Mouse (Mus musculus): Measurements from ENCODE around the gene Tulp3.
"Not testable (repeated sequence)": the region's sequence is repeated elsewhere in the genome, so short reads cannot be mapped to it uniquely, and the experiment has no call there.

Gene Tulp3

GRCm38 (mm10) chr6:128355201-128355681, 410 bp downstream of the Tulp3 start:
- DNase-seq = peak; percentile 69 to 71

- DNase-seq = no peak
Measured at GRCm38 (mm10) chr6:128354140-128354539, 1.5 kb downstream of the Tulp3 start.

GRCm38 (mm10) chr6:128349711-128350110, 5.9 kb downstream of the Tulp3 start:
- DNase-seq = peak; percentile 36 to 46

GRCm38 (mm10) chr6:128346782-128347181, 8.9 kb downstream of the Tulp3 start:
- DNase-seq = no peak

GRCm38 (mm10) chr6:128345623-128346022, 10.0 kb downstream of the Tulp3 start:
- DNase-seq = no peak

GRCm38 (mm10) chr6:128341956-128342723, 13.5 kb downstream of the Tulp3 start:
- no peak for DNase-seq

- no peak for DNase-seq
Measured at GRCm38 (mm10) chr6:128338876-128339275, 16.8 kb downstream of the Tulp3 start.

- DNase-seq = no peak
Measured at GRCm38 (mm10) chr6:128337467-128337866, 18.2 kb downstream of the Tulp3 start.

- DNase-seq = peak; percentile 90 to 93
Measured at GRCm38 (mm10) chr6:128334397-128335124, 21.1 kb downstream of the Tulp3 start.

- peak; percentile 73 to 74 for DNase-seq
Measured at GRCm38 (mm10) chr6:128318317-128318716, 37.3 kb downstream of the Tulp3 start.

GRCm38 (mm10) chr6:128315597-128315996, 40.1 kb downstream of the Tulp3 start:
- DNase-seq = no peak

- DNase-seq = no peak
Measured at GRCm38 (mm10) chr6:128314796-128315195, 40.9 kb downstream of the Tulp3 start.

- peak; percentile 81 to 85 for DNase-seq
Measured at GRCm38 (mm10) chr6:128308311-128308710, 47.3 kb downstream of the Tulp3 start.

- no peak for DNase-seq
Measured at GRCm38 (mm10) chr6:128304801-128305200, 50.9 kb downstream of the Tulp3 start.

GRCm38 (mm10) chr6:128302640-128303039, 53.0 kb downstream of the Tulp3 start:
- DNase-seq = not testable (repeated sequence)

GRCm38 (mm10) chr6:128301891-128302290, 53.8 kb downstream of the Tulp3 start:
- DNase-seq = no peak

- DNase-seq = no peak
Measured at GRCm38 (mm10) chr6:128301458-128301857, 54.2 kb downstream of the Tulp3 start.

GRCm38 (mm10) chr6:128300134-128301001, 55.3 kb downstream of the Tulp3 start, which contains the start of gene Tead4:
Gene Tead4 (minus strand): TSS chr6:128300823.
- DNase-seq = peak; percentile 59 to 62

GRCm38 (mm10) chr6:128299292-128300133, 56.1 kb downstream of the Tulp3 start:
- DNase-seq = peak in 1 of 2 experiments; percentile 27

GRCm38 (mm10) chr6:128298246-128298645, 57.4 kb downstream of the Tulp3 start:
- no peak for DNase-seq

GRCm38 (mm10) chr6:128296750-128297393, 58.8 kb downstream of the Tulp3 start:
- peak; percentile 88 to 92 for DNase-seq
